Mouse (Mus musculus) hindbrain, embryonic 12.5 days (tissue): Measurements from ENCODE around the gene Foxo1. TPM values are rescaled to one million over a fixed set of nuclear protein-coding genes. Genes with fewer than 3 reads are reported as not detected.

Experiments
- ATAC-seq: fragments of 200-750 bp; cut with Nextera tagmentation; 2 replicates; pipeline ENCODE4 v1.8.0; 2017; ENCODE audit warnings: moderate TSS enrichment; ENCODE audit not compliant: low FRiP score
- H3K27ac ChIP-seq: fragments of 300-500 bp; sonication (generic); 2 replicates; pipeline ENCODE4 v1.5.1; 2016; ENCODE audit warnings: mild to moderate bottlenecking
- H3K27me3 ChIP-seq: fragments of 300-500 bp; sonication (generic); 2 replicates; pipeline ENCODE4 v1.6.1; 2016; ENCODE audit warnings: mild to moderate bottlenecking
- H3K36me3 ChIP-seq: fragments of 300-500 bp; sonication (generic); 2 replicates; pipeline ENCODE4 v1.6.1; 2016; ENCODE audit warnings: mild to moderate bottlenecking
- H3K4me1 ChIP-seq: fragments of 300-500 bp; sonication (generic); 2 replicates; pipeline ENCODE4 v1.6.1; 2016
- H3K4me2 ChIP-seq: fragments of 300-500 bp; sonication (generic); replicated peaks from 2 replicates; pipeline ENCODE4 v1.6.1; 2016; ENCODE audit warnings: mild to moderate bottlenecking
- H3K4me3 ChIP-seq: fragments of 300-500 bp; sonication (generic); 2 replicates; pipeline ENCODE4 v1.5.1; 2016; ENCODE audit warnings: mild to moderate bottlenecking
- H3K9ac ChIP-seq: fragments of 300-500 bp; sonication (generic); 2 replicates; pipeline ENCODE4 v1.6.1; 2016; ENCODE audit warnings: mild to moderate bottlenecking, moderate library complexity
- H3K9me3 ChIP-seq: fragments of 300-500 bp; sonication (generic); replicated peaks from 2 replicates; pipeline ENCODE4 v1.6.1; 2016; ENCODE audit warnings: mild to moderate bottlenecking
- WGBS: fragments of 180-500 bp; shearing (Covaris S2); methylation state at CpG from one replicate; pipeline ENCODE4 v1.1.7; 2016; 5-methylcytosine and 5-hydroxymethylcytosine counted together
- polyA plus RNA-seq: library from polyadenylated mRNA; unstranded; fragments of >200 nt; fragmentation: Nextera tagmentation; extraction: Ambion mirVana; gene quantifications from 2 replicates; pipeline ENCODE4 v1.2.1, GENCODE M21; 2016

The Foxo1 gene
- polyA plus RNA-seq, 1 experiment from 2014 or later, result 6.2 TPM

DNA sequence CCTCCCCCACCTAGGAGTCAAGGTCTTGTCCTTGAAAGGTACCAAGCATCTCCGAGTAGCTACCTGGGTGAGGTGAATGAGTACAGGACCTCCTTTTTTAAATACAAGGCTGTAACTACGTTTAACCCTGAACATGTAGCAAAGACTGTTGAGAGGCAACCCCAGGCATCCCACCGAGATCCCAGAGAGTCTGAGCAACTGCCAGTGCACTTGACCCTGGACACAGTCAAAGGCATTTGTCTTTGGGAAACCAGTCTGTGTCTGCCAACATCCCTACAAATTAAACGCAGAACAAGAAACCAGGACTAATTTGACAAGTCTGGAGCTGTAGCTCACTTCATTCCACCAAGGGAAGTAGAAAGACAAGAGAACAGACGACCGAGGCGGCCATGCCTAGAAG is 86.1 kb downstream of the Foxo1 start:
- no peak for ATAC-seq
- Histone ChIP-seq H3K27ac (no peak overlapping the region), H3K27me3 (no peaks in the 10 kb centered on the region), H3K4me2 (no peak overlapping the region), H3K9me3 (no peaks in the 10 kb centered on the region), H3K36me3 (no peaks in the 10 kb centered on the region), H3K4me1 (no peaks in the 10 kb centered on the region), H3K9ac (no peak overlapping the region), H3K4me3 (no peak overlapping the region)
- WGBS, result 86% methylated on average over 7 of the region's 7 CpGs

GRCm38 (mm10) chr3:52357265-52357953 is 89.3 kb downstream of the Foxo1 start:
- H3K4me1 ChIP-seq, result no peaks in the 10 kb centered on the region
- H3K4me3 ChIP-seq, result no peak overlapping the region
- 89% methylated on average over 15 of the region's 15 CpGs for WGBS
- no peak overlapping the region for H3K27ac ChIP-seq
- no peaks in the 10 kb centered on the region for H3K27me3 ChIP-seq
- ATAC-seq, result no peak
- H3K36me3 ChIP-seq, result no peaks in the 10 kb centered on the region
- no peak overlapping the region for H3K4me2 ChIP-seq
- no peak overlapping the region for H3K9ac ChIP-seq
- no peaks in the 10 kb centered on the region for H3K9me3 ChIP-seq

GRCm38 (mm10) chr3:52364576-52364975 is 96.4 kb downstream of the Foxo1 start:
- Histone ChIP-seq H3K9me3 (no peaks in the 10 kb centered on the region), H3K4me1 (no peaks in the 10 kb centered on the region)

DNA sequence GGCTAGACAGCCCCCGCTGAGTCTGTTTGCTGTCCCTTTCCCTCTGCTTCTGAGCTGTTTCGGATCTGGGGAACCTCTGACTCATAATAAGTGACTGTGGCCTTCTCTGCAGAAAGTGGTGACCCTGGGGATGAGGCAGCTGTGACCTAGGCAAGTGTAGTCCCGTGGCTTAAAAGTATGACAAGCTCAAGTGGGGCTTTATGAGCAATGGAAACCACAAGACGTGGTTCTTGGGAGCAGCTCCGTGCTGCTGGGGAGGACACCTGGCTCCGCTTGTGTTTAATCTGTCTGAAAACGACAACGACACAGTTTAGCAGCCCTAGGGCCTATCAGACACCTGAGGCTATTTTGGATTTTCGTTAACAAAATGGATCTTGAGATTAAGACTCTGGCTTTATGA is 101.1 kb downstream of the Foxo1 start:
- Histone ChIP-seq H3K36me3 (no peaks in the 10 kb centered on the region), H3K9me3 (no peaks in the 10 kb centered on the region), H3K4me3 (no peak overlapping the region), H3K4me1 (no peaks in the 10 kb centered on the region), H3K27me3 (no peaks in the 10 kb centered on the region), H3K4me2 (no peak overlapping the region), H3K27ac (no peak overlapping the region), H3K9ac (no peak overlapping the region)
- 88% methylated on average over 9 of the region's 9 CpGs for WGBS
- no peak for ATAC-seq

More at GRCm38 (mm10) chr3:52364576-52364975, 96.4 kb downstream of the Foxo1 start:
- H3K36me3 ChIP-seq, result no peaks in the 10 kb centered on the region
- no peak overlapping the region for H3K4me3 ChIP-seq
- H3K27me3 ChIP-seq, result no peaks in the 10 kb centered on the region
- H3K27ac ChIP-seq, result no peak overlapping the region
- H3K4me2 ChIP-seq, result no peak overlapping the region
- no peak for ATAC-seq
- WGBS, result 84% methylated on average over 6 of the region's 6 CpGs
- H3K9ac ChIP-seq, result no peak overlapping the region

DNA sequence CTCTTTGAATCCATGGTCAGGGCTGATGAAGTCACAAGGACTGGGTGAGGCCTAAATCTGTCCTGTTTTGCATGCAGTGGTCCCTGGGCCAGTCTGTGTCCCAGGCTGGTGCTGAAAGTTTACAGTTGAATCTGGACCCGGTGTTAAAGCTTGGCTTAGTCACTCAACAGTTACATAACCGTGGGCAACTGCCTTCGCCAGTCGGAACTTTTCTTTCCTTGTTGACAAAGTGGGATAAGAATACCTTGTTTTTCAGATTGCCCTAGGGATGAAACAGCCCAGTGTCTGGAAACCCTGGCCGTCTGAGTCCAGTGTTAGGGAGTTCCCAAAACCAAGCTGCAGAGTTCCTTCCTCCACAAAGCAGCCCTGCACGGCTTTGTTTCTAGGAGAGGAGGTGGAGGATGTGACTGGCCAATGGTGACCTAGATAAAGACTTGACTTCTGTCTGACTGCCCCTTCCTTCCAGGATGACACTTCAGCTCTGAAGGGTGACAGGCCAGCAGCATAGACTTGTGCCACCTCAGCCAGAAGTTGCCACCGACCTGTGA is 101.8 kb downstream of the Foxo1 start:
- Histone ChIP-seq H3K4me2 (no peak overlapping the region), H3K27ac (no peak overlapping the region), H3K4me3 (no peak overlapping the region), H3K9me3 (no peaks in the 10 kb centered on the region), H3K9ac (no peak overlapping the region), H3K4me1 (no peaks in the 10 kb centered on the region), H3K36me3 (no peaks in the 10 kb centered on the region), H3K27me3 (no peaks in the 10 kb centered on the region)
- 80% methylated on average over 7 of the region's 7 CpGs for whole genome bisulfite sequencing
- no peak for ATAC-seq

DNA sequence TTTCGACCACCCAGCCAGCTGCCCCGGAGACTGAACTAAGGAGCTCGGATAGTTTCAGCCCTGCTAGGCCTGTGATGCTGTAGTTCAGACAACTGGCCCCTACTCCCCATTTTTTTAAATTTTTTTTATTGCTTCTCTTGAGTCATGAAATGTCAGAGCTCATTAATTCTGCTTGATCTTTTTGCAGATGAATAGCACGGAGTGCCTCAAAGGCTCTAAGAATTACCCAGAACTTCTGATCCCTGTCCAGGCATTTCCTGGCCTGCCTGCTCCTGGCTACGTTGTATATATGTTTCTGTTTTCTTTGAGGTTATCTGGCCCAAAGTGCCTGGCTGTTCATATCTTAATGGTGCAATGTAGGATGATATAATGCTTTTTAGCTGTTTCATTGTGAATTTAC is 108.8 kb downstream of the Foxo1 start:
- no peak overlapping the region for H3K9ac ChIP-seq
- no peaks in the 10 kb centered on the region for H3K9me3 ChIP-seq
- no peak overlapping the region for H3K27ac ChIP-seq
- 74% methylated on average over 5 of the region's 5 CpGs for WGBS
- no peaks in the 10 kb centered on the region for H3K27me3 ChIP-seq
- no peaks in the 10 kb centered on the region for H3K4me1 ChIP-seq
- no peak for ATAC-seq
- H3K4me2 ChIP-seq, result no peak overlapping the region
- H3K36me3 ChIP-seq, result no peaks in the 10 kb centered on the region
- H3K4me3 ChIP-seq, result no peak overlapping the region

- no peaks in the 10 kb centered on the region for H3K36me3 ChIP-seq
- H3K4me3 ChIP-seq, result no peak overlapping the region
- no peak overlapping the region for H3K27ac ChIP-seq
- ATAC-seq, result no peak
- WGBS, result 76% methylated on average over 7 of the region's 7 CpGs
- no peaks in the 10 kb centered on the region for H3K27me3 ChIP-seq
- no peaks in the 10 kb centered on the region for H3K4me1 ChIP-seq
- H3K9me3 ChIP-seq, result no peaks in the 10 kb centered on the region
- H3K9ac ChIP-seq, result no peak overlapping the region
- H3K4me2 ChIP-seq, result no peak overlapping the region
Observed at GRCm38 (mm10) chr3:52383351-52383750, 115.2 kb downstream of the Foxo1 start.

DNA sequence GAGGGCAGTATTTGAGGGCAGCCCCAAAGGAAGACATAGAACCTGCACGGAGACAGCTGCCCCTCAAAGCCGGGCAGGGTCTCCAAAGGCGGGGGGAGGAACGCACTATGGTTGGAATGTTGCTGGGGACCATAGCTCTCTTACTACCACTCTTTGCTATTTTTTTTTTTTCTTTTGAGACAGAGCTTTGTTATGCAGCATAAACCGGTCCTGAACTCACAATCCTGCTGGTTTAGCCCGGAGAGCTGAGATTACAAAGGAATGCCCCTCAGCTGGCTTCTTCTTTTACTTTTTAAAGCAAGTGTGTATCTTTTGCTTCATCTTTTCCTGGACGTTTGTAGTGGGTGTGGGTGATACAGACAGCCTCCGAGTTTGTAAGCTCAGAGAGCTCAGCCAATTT is 118.2 kb downstream of the Foxo1 start:
- WGBS, result 33% methylated on average over 8 of the region's 8 CpGs
- no peak overlapping the region for H3K4me2 ChIP-seq
- no peak overlapping the region for H3K9ac ChIP-seq
- no peak overlapping the region for H3K4me3 ChIP-seq
- H3K27me3 ChIP-seq, result no peaks in the 10 kb centered on the region
- H3K4me1 ChIP-seq, result no peaks in the 10 kb centered on the region
- no peak overlapping the region for H3K27ac ChIP-seq
- no peaks in the 10 kb centered on the region for H3K36me3 ChIP-seq
- no peaks in the 10 kb centered on the region for H3K9me3 ChIP-seq
- no peak for ATAC-seq

- Histone ChIP-seq H3K9me3 (no peaks in the 10 kb centered on the region), H3K27me3 (no peaks in the 10 kb centered on the region), H3K4me1 (no peaks in the 10 kb centered on the region), H3K9ac (no peak overlapping the region), H3K4me3 (no peak overlapping the region), H3K36me3 (no peaks in the 10 kb centered on the region), H3K27ac (no peak overlapping the region), H3K4me2 (no peak overlapping the region)
- 93% methylated on average over 7 of the region's 7 CpGs for WGBS
- ATAC-seq, result no peak
Observed at GRCm38 (mm10) chr3:52390321-52390720, 122.2 kb downstream of the Foxo1 start.

GRCm38 (mm10) chr3:52390766-52391665 is 122.9 kb downstream of the Foxo1 start:
- Histone ChIP-seq H3K36me3 (no peaks in the 10 kb centered on the region), H3K4me3 (no peak overlapping the region), H3K4me1 (no peaks in the 10 kb centered on the region), H3K4me2 (no peak overlapping the region), H3K9ac (no peak overlapping the region), H3K27ac (no peak overlapping the region), H3K27me3 (no peaks in the 10 kb centered on the region), H3K9me3 (no peaks in the 10 kb centered on the region)
- 81% methylated on average over 17 of the region's 17 CpGs for WGBS
- no peak for ATAC-seq

- Histone ChIP-seq H3K4me3 (no peak overlapping the region), H3K9me3 (no peaks in the 10 kb centered on the region), H3K4me2 (no peak overlapping the region), H3K4me1 (no peaks in the 10 kb centered on the region), H3K27ac (no peak overlapping the region), H3K9ac (no peak overlapping the region), H3K27me3 (no peaks in the 10 kb centered on the region), H3K36me3 (no peaks in the 10 kb centered on the region)
- no peak for ATAC-seq
- WGBS, result 77% methylated on average over 6 of the region's 6 CpGs
Observed at GRCm38 (mm10) chr3:52391897-52392296, 123.8 kb downstream of the Foxo1 start.

DNA sequence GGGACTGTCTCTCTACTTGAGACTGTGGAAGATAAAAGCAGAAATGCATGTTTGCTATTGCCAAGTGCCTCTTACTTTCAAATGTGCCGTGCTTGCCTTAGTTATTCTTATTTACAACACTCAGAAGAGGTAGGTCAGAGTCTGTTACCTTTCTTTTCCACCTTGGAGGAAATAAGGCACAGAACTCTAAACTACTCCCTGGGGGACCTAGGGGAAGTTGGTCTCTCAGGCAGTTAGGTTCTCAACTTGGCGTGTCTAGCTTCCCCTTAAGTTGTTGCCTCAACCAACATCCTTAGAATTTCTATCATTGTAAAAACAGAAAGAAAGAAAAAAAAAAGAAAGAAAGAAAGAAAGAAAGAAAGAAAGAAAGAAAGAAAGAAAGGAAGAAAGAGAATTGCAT is 124.4 kb downstream of the Foxo1 start:
- H3K9ac ChIP-seq, result no peak overlapping the region
- H3K36me3 ChIP-seq, result no peaks in the 10 kb centered on the region
- no peak for ATAC-seq
- 80% methylated on average over 2 of the region's 2 CpGs for WGBS
- H3K4me3 ChIP-seq, result no peak overlapping the region
- no peak overlapping the region for H3K4me2 ChIP-seq
- H3K27ac ChIP-seq, result no peak overlapping the region
- H3K27me3 ChIP-seq, result no peaks in the 10 kb centered on the region
- H3K9me3 ChIP-seq, result no peaks in the 10 kb centered on the region
- no peaks in the 10 kb centered on the region for H3K4me1 ChIP-seq
